Mouse (Mus musculus) C2C12 (cell line): ENCODE results near the gene Mtcl1.

Experiments
- CEBPB ChIP-seq: IDR thresholded peaks from one replicate; pipeline ENCODE4 v1.6.1; 2011; ENCODE audit warnings: low read depth, mild to moderate bottlenecking, control low read depth, moderate library complexity
- CTCF ChIP-seq: IDR thresholded peaks from one replicate; pipeline ENCODE4 v1.5.1; 2011; ENCODE audit not compliant: control insufficient read depth, insufficient read depth, insufficient read length
- MAX ChIP-seq: IDR thresholded peaks from one replicate; pipeline ENCODE4 v1.6.1; 2011; ENCODE audit warnings: mild to moderate bottlenecking, control low read depth
- MYOG ChIP-seq: IDR thresholded peaks from one replicate; pipeline ENCODE4 v1.6.1; 2011; ENCODE audit not compliant: control insufficient read depth, insufficient read length; ENCODE audit errors: extremely low read depth
- USF1 ChIP-seq: IDR thresholded peaks from one replicate; pipeline ENCODE4 v1.6.1; 2011; ENCODE audit warnings: low read depth, mild to moderate bottlenecking, control low read depth, moderate library complexity

GRCm38 (mm10) chr17:66363852-66364524 lies 85.6 kb downstream of the Mtcl1 start:
- no peak for TF ChIP-seq CTCF
- no peak for TF ChIP-seq MAX
- TF ChIP-seq USF1 = no peak
- TF ChIP-seq CEBPB = no peak
- TF ChIP-seq MYOG = no peak
